Mouse (Mus musculus): ENCODE measurements around the gene Wdr72.
A peak's percentile ranks its signal among the peaks of the same experiment; 100 is the strongest.

Wdr72 gene

GRCm38 (mm10) chr9:74109761-74110460 lies at the start of gene Wdr72:
TSS of gene Wdr72 (plus strand) at chr9:74110356.
- no peak for DNase-seq (ENCODE audit: low read depth, low spot score)

DNA sequence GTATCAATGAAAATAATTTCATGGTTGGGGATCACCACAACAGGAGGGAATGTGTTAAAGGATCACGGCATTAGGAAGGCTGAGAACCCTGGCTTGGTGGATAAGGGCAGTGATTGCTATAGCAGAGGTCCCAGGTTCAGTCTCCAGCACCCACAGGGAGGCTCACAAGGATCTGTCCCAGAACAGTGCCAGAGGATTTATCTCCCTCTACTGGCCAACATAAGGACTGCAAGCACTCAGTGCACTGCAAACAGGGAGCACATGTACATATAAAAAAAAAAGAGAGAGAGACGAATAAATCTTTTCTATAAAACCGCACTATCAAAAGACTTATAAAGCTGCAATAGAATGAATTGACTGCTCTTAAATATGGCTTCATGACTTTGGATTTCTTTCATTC lies 43.9 kb upstream of the Wdr72 start:
- DNase-seq (ENCODE audit: low read depth, low spot score) = peak; percentile 57

GRCm38 (mm10) chr9:74066766-74067165 lies 43.4 kb upstream of the Wdr72 start:
- DNase-seq (ENCODE audit: low read depth, low spot score) = no peak

DNA sequence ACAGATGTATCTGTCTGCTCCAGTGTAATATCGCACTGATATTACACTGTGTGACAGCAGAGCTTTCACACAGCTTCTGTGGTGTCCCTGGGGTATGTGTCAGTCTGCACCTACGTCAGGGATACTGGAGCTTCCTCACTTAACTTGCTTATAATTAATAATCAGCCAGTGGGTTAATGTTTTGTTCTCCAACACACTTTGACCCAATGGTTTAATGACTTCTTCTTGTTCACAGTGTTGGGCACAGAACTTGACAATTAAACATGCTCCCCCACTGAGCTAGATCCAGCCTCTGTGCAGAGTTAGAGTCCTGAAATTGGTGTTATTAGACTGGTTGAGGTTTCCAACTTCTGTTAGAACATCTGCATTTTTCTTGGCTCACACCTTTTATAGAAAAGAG lies 34.2 kb upstream of the Wdr72 start:
- DNase-seq (ENCODE audit: low read depth, low spot score) = no peak

GRCm38 (mm10) chr9:74078458-74078857 lies 31.7 kb upstream of the Wdr72 start:
- DNase-seq (ENCODE audit: low read depth, low spot score) = no peak

DNA sequence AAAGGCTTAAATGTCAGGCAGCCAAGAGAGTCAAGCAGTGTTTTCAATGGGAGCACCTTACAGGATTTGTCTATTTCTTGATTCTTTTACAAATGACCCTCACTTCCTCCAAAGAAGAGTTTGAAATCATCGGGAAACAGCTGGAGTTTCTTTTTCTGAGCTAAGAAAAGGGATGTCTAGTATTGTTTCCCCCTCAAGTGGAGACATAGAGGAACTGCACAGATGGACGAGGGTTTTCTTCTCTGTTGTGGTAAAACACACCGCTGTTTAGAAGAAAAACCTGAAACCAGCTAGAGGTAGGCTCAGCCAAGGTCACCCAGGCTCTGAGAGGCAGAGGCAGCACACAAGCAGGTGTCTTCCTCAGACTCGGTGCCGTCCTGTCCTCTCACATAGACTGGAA lies 29.9 kb upstream of the Wdr72 start:
- DNase-seq (ENCODE audit: low read depth, low spot score) = peak; percentile 55

DNA sequence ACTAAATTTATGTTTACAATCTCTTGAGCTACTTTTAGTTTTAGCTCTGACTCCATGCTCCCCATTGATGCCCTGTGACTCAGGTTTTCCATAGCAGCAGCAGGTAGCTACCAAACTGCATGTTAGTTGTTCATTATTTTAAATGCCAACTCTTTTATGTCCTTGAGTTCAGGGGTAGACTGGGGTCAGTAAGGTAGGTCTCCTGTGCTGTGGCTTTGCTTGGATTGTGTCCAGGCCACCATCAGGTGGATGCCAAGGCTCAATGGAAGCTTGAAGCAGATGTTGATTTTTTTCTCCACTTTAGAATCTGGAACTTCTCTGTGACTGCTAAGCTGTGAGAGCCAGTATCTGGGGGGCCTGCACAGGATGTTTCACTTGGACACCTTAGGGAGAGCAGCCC lies 8.6 kb upstream of the Wdr72 start:
- no peak for DNase-seq (ENCODE audit: low read depth, low spot score)

DNA sequence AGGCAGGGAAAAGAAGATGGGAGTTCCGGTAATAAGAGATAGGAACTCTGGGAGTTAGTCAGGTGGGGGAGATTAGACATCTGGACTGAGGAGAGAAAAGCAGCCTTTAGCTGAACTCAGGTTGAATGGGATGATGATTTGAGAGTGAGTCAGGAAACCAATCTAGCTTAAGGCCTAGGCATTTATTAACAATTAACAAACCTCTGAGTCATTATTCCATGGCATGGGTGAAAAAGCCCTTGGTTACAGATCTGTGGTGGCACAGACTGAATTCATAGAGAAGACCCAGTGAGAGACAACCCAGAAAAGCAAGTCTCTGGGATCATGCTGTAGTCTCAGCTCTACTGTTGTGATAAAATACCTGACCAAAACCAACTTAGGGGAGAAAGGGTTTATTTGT lies 7.5 kb upstream of the Wdr72 start:
- no peak for DNase-seq (ENCODE audit: low read depth, low spot score)

GRCm38 (mm10) chr9:74110461-74110816 lies 283 bp downstream of the Wdr72 start:
- DNase-seq (ENCODE audit: low read depth, low spot score) = peak; percentile 7

- DNase-seq (ENCODE audit: low read depth, low spot score) = no peak
Measured at GRCm38 (mm10) chr9:74112526-74112925, 2.4 kb downstream of the Wdr72 start.

DNA sequence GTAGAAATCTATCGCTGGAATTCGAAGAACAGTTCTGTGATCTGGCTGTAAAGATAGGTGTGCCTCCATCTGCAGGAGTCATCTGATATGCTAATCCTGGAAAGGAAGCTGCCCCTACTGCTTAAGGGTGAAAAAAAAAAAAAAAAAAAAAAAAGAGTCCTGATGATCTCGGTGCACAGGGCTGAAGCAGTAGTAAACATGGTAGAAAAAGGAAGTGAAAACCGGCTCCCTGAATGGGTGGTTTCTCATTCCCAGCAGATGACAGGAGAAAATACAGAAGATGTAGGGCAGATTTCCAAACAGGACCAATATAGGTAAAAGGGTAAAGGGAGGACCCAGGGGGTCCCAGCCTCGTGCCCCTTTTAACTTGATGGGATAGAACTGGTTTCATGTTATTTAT lies 16.1 kb downstream of the Wdr72 start:
- DNase-seq (ENCODE audit: low read depth, low spot score) = no peak

DNA sequence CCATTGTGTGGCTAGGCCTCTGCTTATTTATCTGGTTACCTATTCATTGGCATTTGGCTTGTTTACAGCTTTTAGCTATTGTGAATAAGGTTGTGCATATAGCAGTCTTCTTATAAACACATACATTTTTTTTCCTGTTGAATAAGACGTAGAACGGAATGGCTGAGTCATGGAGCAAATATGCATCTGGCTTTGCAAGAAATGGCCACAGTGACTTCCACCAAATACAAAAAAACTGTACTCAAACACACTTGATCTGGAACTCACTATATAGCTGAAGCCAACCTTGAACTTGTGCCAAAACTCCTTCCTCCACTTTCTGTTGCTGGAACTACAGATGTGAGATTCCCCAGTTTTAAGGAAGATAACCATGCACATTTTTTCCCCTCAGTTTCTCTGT lies 23.9 kb downstream of the Wdr72 start:
- DNase-seq (ENCODE audit: low read depth, low spot score) = no peak

GRCm38 (mm10) chr9:74141864-74142263 lies 31.7 kb downstream of the Wdr72 start:
- peak; percentile 51 for DNase-seq (ENCODE audit: low read depth, low spot score)

DNA sequence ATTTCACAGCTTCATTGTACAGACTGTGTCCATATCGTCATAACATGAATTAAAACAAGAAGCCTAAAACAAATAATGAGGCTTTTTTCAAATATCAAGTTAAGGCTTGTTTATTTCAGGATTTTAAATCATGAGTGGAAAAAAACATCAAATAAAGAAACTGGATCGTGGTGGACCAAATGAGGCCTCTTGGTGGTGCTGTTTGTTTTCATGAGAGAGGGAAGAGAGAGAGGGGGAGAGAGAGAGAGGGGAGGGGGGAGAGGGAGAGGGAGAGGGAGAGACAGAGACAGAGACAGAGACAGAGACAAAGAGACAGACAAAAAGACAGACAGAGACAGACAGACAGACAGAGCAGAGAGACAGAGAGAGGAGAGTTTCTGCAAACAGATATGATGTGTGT lies 32.5 kb downstream of the Wdr72 start:
- DNase-seq (ENCODE audit: low read depth, low spot score) = no peak

DNA sequence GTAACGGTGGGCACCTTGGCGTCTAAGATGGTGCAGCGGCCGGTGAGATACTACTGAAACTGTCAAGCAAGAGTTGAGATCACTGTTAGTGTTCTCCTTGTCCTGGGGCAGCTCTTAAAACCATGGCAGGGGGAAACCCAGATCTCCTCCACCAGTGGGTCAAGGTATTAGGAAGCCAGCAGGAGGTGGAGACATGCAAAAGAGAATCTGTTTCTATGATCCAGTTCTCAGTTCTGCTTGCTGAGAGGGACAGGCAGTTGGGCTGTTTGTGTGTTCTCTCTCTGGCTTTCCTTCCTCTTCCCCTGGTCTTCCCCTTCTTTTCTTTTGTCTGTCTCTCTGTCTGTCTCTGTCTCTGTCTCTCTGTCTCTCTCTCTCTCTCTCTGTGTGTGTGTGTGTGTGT lies 35.0 kb downstream of the Wdr72 start:
- no peak for DNase-seq (ENCODE audit: low read depth, low spot score)

- DNase-seq (ENCODE audit: low read depth, low spot score) = no peak
Measured at GRCm38 (mm10) chr9:74148306-74148705, 38.1 kb downstream of the Wdr72 start.

DNA sequence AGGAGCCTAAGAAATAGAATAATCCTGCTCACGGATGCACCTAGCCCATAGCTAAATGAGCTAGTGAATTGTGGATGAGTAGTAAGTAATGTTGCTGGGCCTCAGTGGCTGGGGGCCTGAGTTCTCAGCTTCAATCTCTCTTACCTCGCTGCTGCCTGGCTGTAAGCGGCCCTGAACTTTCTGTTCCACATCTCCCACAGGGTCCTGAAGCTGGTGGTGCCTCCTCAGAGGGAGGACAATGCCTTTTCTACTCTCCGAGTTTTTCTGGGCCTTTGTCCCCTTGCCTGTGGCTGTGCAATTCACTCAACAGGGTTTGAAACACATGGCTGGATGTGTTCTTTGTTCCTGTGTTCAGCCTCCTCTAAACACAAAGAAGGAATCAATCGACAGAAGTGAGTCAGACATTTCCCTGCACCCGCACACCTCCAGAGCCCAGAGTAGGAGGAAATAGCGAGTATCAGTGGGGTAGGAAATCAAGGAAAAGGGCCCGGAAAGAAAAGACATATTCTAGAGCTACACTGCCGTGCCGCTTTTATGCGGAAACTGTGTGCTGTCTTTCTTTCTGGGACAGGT lies 50.3 kb downstream of the Wdr72 start:
- DNase-seq (ENCODE audit: low read depth, low spot score) = no peak

DNA sequence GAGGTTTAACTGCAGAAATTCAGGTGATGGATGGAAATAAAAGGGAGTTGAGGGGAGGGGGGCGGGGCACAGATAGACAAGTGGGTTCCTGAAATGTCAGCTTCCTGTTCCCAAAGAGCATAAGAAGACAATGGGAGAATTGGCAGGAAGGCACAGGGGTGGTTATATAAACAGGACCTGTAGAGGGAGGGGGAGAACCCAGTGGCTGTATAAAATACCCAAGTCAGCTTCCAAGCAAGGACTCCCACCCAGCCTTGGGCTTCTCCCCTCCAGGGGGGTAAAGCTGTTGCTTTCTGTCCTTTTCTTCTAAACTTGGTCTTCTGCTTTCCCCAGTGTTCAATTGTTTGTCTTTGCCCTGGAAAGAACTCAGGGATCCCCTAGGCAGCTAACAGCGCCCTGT lies 55.5 kb downstream of the Wdr72 start:
- DNase-seq (ENCODE audit: low read depth, low spot score) = no peak

- no peak for DNase-seq (ENCODE audit: low read depth, low spot score)
Measured at GRCm38 (mm10) chr9:74169904-74170303, 59.7 kb downstream of the Wdr72 start.

DNA sequence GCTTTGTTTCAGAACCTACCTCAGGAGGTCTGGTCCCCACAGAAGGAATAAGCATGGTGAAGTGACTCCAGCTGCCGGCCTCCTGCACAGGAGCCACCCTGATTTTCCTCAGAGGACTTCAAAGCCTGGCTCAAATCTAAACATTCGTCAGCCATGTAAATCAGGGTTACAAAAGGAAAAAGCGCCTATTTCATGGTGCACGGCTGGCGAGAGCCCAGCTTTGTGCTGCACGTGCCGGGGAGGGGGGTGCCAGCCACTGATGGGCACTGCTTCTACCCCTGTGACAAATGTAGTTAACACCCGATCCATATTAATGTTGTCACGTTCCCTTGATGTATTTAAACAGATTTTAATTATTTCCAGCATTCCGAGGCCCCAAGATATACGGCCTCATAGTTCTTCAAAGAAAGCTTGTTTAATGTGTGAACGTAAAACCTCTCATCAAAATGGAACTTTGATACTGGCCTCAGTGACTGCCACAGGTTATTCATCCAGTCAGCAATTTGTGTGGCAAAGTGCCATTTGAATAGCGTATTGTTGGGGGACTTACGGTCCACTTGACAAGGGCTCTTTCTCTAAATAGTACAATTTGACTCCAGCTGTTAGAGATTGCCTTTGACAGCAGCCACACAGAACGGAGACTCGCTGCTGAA lies 76.7 kb downstream of the Wdr72 start:
- DNase-seq (ENCODE audit: low read depth, low spot score) = no peak

DNA sequence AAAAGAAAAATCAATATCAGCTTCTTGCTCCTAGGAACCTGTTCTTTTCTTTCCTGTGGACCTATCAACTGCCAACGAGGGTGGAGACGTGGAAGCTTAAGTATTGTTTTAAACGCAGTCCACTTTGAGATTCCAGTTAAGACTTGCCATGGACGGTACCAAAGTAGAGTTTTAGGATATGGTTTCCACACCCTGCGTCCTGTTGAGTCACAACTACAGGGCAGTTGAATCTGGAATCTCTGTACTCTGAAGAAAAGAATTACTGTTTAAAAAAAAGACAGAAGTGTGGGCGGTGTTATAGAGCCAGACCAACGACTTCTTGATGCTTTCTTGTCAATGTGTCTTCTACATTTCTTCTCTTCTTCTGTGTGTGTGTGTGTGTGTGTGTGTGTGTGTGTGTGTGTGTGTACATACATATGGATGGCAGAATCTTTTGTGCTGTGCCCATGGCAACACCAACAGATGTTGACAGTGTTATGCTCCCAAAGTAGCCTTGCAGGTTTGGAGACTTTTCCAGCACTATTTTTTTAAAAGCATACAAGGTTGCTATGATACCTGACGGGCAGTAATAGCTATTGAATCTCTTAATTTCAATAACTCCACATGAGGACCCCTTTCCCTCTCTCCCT lies 77.4 kb downstream of the Wdr72 start:
- DNase-seq (ENCODE audit: low read depth, low spot score) = no peak

- DNase-seq (ENCODE audit: low read depth, low spot score) = no peak
Measured at GRCm38 (mm10) chr9:74194898-74195297, 84.7 kb downstream of the Wdr72 start.

DNA sequence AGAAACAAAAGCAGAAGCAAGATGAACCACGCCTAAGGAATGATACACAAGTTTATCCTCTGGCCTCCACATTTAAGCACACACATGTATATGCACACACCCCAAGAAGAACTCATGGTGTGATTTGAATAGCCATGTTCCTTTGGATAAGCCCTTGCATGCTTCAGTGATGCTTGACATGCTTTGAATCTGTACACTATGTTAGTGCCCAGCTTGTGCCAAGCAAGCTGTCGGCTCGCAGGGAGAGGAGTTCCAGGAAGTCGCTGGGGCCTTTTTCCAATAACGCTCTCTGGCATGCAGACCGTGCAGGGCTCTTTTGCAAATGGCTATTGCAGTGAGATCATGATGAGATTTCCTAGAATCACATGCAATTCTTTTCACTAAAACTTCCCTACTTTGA lies 118.1 kb downstream of the Wdr72 start:
- DNase-seq (ENCODE audit: low read depth, low spot score) = no peak
